Mouse (Mus musculus) erythroblast, embryonic 14.5 days (primary cell): Measurements from ENCODE around the gene Artn. TPM values are rescaled to one million over a fixed set of nuclear protein-coding genes. Genes with fewer than 3 reads are reported as not detected.

Experiments
- H3K27me3 ChIP-seq: 2 replicates; pipeline ENCODE4 v1.6.1; 2012; ENCODE audit warnings: inconsistent platforms; ENCODE audit not compliant: control insufficient read depth
- H3K36me3 ChIP-seq: 2 replicates; pipeline ENCODE4 v1.6.1; 2012; ENCODE audit warnings: mild to moderate bottlenecking, inconsistent platforms; ENCODE audit not compliant: control insufficient read depth
- H3K4me1 ChIP-seq: 2 replicates; pipeline ENCODE4 v1.6.1; 2012; ENCODE audit warnings: inconsistent platforms; ENCODE audit not compliant: control insufficient read depth
- H3K4me3 ChIP-seq: replicated peaks from 2 replicates; pipeline ENCODE3; 2012; ENCODE audit warnings: moderate library complexity, mild to moderate bottlenecking, inconsistent platforms
- H3K9me3 ChIP-seq: 2 replicates; pipeline ENCODE4 v1.6.1; 2012; ENCODE audit warnings: low read length, inconsistent platforms, mixed read lengths; ENCODE audit not compliant: control insufficient read depth
- GATA1 ChIP-seq: IDR thresholded peaks from 2 replicates; pipeline ENCODE4 v1.6.1; 2012; ENCODE audit warnings: low read length, inconsistent platforms, mixed read lengths
- TAL1 ChIP-seq: IDR thresholded peaks from 3 replicates; pipeline ENCODE4 v1.6.1; 2012; ENCODE audit warnings: low read length, inconsistent platforms, mixed read lengths
- polyA plus RNA-seq: library from polyadenylated mRNA; stranded (reverse); fragments of >175 nt; gene quantifications from 2 replicates; pipeline ENCODE4 v1.2.3, GENCODE M21; 2012

The Artn gene
- polyA plus RNA-seq, 1 experiment, result 4.9 TPM

GRCm38 (mm10) chr4:117957492-117957891 is 27.9 kb upstream of the Artn start:
- Histone ChIP-seq H3K4me3 (no peak overlapping the region), H3K4me1 (no peaks in the 10 kb centered on the region; the same call in 1 of the 2 replicates), H3K9me3 (peaks cover under 1% of the 10 kb centered on the region), H3K36me3 (peaks cover 31% of the 10 kb centered on the region), H3K27me3 (no peaks in the 10 kb centered on the region)
- TF ChIP-seq GATA1 (no peak), TAL1 (no peak)

DNA sequence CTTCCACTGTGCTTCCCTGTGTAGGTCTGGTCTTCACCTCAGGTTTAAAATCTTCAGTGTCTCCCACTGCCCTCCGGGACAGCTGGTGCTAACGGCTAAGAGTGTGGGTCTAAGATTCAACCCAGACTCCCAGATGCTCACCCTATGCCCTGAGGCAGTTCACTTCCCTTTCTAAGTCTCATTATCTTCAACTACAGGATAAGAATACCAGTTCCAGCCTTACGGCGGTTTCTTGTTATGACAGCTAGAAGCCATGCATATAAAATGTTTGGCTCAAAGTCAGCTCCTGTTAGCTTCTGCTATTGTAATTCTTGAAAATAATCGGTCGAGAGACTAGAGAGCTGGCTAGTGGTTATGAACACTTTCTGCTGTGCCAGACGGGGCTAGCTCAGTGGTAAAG is 17.9 kb upstream of the Artn start:
- TF ChIP-seq TAL1 (no peak), GATA1 (no peak)
- H3K27me3 ChIP-seq, result no peaks in the 10 kb centered on the region
- H3K4me1 ChIP-seq, result no peaks in the 10 kb centered on the region
- peaks cover 6% of the 10 kb centered on the region for H3K9me3 ChIP-seq
- H3K4me3 ChIP-seq, result no peak overlapping the region
- peaks cover 5% of the 10 kb centered on the region for H3K36me3 ChIP-seq

GRCm38 (mm10) chr4:117946639-117947305 is 17.2 kb upstream of the Artn start:
- TF ChIP-seq GATA1 (no peak), TAL1 (no peak)
- no peaks in the 10 kb centered on the region for H3K36me3 ChIP-seq
- no peaks in the 10 kb centered on the region for H3K4me1 ChIP-seq
- H3K4me3 ChIP-seq, result no peak overlapping the region
- H3K9me3 ChIP-seq, result no peaks in the 10 kb centered on the region
- no peaks in the 10 kb centered on the region for H3K27me3 ChIP-seq

GRCm38 (mm10) chr4:117943317-117943716 is 13.8 kb upstream of the Artn start:
- peaks cover 3% of the 10 kb centered on the region; the same call in 1 of the 2 replicates for H3K36me3 ChIP-seq
- no peaks in the 10 kb centered on the region for H3K4me1 ChIP-seq
- TF ChIP-seq TAL1 (no peak), GATA1 (no peak)
- H3K9me3 ChIP-seq, result no peaks in the 10 kb centered on the region
- no peaks in the 10 kb centered on the region for H3K27me3 ChIP-seq
- H3K4me3 ChIP-seq, result no peak overlapping the region

GRCm38 (mm10) chr4:117936964-117937363 is 7.4 kb upstream of the Artn start:
- Histone ChIP-seq H3K4me1 (peaks cover 4% of the 10 kb centered on the region), H3K27me3 (peaks cover 5% of the 10 kb centered on the region; the same call in 1 of the 2 replicates), H3K36me3 (peaks cover 3% of the 10 kb centered on the region; the same call in 1 of the 2 replicates), H3K9me3 (no peaks in the 10 kb centered on the region), H3K4me3 (no peak overlapping the region)
- TF ChIP-seq GATA1 (no peak), TAL1 (no peak)

GRCm38 (mm10) chr4:117934081-117934480 is 4.5 kb upstream of the Artn start:
- no peak overlapping the region for H3K4me3 ChIP-seq
- H3K4me1 ChIP-seq, result peaks cover 19% of the 10 kb centered on the region
- H3K27me3 ChIP-seq, result peaks cover 28% of the 10 kb centered on the region
- H3K36me3 ChIP-seq, result no peaks in the 10 kb centered on the region; the same call in none of the 2 replicates
- peaks cover 12% of the 10 kb centered on the region for H3K9me3 ChIP-seq
- TF ChIP-seq TAL1, result no peak
- TF ChIP-seq GATA1, result no peak

GRCm38 (mm10) chr4:117933248-117933647 is 3.7 kb upstream of the Artn start:
- no peak overlapping the region for H3K4me3 ChIP-seq
- no peaks in the 10 kb centered on the region; the same call in none of the 2 replicates for H3K36me3 ChIP-seq
- peaks cover 12% of the 10 kb centered on the region for H3K9me3 ChIP-seq
- peaks cover 36% of the 10 kb centered on the region for H3K27me3 ChIP-seq
- H3K4me1 ChIP-seq, result peaks cover 28% of the 10 kb centered on the region
- TF ChIP-seq GATA1 (no peak), TAL1 (no peak)

GRCm38 (mm10) chr4:117928699-117929241 is 793 bp downstream of the Artn start:
- H3K9me3 ChIP-seq, result peaks cover 29% of the 10 kb centered on the region
- H3K4me1 ChIP-seq, result peaks cover 64% of the 10 kb centered on the region
- peaks cover 78% of the 10 kb centered on the region for H3K27me3 ChIP-seq
- TF ChIP-seq GATA1 (peak; percentile 90), TAL1 (peak; percentile 91)
- H3K4me3 ChIP-seq, result peak overlapping the region; percentile 75
- H3K36me3 ChIP-seq, result peaks cover 31% of the 10 kb centered on the region

DNA sequence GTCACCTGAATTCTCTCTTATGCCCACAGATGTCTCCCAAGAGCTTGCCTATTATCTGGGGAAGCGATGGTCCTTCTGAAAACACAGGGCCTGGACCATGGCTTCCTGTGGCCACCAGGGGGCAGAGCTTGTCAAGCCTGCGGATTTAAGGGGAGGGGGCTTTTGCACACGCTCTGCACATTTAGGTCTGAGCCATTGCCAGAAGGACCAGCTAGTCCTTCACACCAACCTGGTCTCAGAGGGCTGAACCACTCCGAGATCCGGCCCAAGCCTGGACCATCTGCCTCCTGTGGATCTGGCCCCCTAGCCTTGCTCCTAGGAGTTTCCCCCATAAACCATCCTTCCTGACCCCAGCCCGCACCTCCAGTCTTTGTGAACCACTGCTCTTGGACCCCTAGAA is 1.3 kb downstream of the Artn start:
- TF ChIP-seq GATA1 (no peak), TAL1 (no peak)
- Histone ChIP-seq H3K9me3 (peaks cover 29% of the 10 kb centered on the region), H3K27me3 (peaks cover 84% of the 10 kb centered on the region), H3K36me3 (peaks cover 31% of the 10 kb centered on the region), H3K4me3 (peak overlapping the region; percentile 75), H3K4me1 (peaks cover 66% of the 10 kb centered on the region)
